Mouse (Mus musculus) cerebellum, adult 11 months (tissue): ENCODE results near the gene Mettl1.
A peak's percentile ranks its signal among the peaks of the same experiment; 100 is the strongest.
"Not testable (repeated sequence)": the region's sequence is repeated elsewhere in the genome, so short reads cannot be mapped to it uniquely, and the experiment has no call there.

Experiments
- DNase-seq: peaks from one replicate; pipeline ENCODE4 v3.0.0; 2022

Mettl1 gene

GRCm38 (mm10) chr10:127069281-127070189 is 28.3 kb downstream of the Mettl1 start:
- DNase-seq: no peak

GRCm38 (mm10) chr10:127070190-127071121 is 29.2 kb downstream of the Mettl1 start, which contains the start of gene Tspan31:
Gene Tspan31, minus strand, starts transcription at chr10:127070264.
- peak; percentile 89 for DNase-seq

DNA sequence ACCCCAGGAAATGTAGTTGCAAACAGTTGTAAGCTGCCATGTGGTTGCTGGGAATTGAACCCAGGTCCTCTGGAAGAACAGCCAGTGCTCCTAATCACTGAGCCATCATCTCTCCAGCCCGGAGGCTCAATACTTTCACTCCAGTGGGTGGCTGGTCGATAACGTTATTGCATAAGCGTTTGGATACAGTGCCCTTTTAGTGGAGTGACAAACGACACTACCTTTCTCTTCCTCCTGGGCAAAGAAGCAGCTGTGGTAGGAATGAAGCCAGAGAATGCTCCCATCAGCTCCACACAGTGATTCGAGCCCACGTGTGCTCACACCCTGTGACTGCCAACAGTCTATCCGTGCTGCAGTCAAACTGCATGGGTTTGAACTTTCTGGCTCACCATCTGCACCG is 30.0 kb downstream of the Mettl1 start:
- no peak for DNase-seq

DNA sequence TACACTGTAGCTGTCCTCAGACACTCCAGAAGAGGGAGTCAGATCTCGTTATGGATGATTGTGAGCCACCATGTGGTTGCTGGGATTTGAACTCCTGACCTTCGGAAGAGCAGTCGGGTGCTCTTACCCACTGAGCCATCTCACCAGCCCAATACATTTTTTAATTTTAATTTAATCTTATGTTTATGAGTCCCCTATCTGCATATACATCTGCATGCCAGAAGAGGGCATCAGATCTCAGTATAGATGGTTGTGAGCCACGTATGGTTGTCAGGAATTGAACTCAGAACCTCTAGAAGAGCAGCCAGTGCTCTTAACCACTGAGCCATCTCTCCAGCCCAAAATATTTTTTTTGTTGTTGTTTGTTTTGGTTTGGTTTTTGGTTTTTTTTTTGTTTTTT is 31.1 kb downstream of the Mettl1 start:
- not testable (repeated sequence) for DNase-seq

DNA sequence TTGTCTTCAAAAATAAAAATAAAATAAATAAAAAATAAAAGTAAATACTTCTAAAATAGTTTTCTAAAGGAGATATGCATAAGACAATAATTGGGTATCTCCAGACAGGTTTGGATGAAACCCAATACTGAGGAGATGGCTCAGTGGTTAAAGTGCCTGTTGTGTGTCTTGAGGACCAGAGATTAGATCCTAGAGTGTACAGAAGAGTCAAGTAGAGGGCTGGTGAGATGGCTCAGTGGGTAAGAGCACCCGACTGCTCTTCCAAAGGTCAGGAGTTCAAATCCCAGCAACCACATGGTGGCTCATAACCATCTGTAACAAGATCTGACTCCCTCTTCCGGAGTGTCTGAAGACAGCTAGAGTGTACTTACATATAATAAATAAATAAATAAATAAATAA is 31.8 kb downstream of the Mettl1 start:
- DNase-seq: not testable (repeated sequence)

DNA sequence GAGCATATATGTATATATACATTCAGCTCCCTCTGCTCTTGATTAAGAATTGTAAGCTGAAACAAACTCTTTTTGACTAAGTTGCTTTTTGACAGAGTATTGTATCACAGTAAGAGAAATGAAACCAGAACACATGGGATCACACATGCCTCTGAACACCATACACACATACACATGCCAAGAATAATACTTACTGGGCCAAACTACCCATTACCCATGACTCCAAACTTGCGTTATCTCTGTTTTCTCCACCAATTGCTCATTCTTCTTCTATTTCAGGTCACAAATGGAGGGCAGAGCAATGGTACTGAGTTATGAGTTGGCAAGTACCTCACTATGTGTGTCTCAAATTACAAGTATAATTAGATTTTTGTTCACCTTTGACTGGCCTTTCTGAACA is 32.8 kb downstream of the Mettl1 start:
- DNase-seq: no peak

DNA sequence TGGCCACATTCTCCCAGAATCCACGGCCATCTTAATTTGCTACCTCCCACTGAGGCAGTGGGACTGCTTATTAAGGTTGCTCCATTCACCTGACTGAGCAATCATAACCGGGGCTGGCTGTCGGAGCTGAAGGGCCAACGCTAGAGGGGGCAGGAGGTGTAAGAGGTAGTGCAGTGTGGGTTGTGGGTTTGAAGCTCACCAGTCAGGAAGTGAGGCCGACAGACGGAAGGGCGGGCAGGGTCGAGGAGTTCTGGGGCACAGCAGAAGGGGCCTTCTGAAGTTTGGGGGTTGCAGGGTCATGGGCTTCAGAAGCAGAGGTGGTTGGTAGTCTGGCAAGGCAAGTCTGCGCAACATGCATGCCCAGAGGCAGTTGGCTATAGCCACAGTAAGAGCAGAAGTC is 33.9 kb downstream of the Mettl1 start, which contains the start of gene Agap2:
Gene Agap2 (plus strand): TSS at position 205 of the 400 bp plus-strand sequence.
- DNase-seq: no peak

GRCm38 (mm10) chr10:127075651-127076050 is 34.4 kb downstream of the Mettl1 start:
- no peak for DNase-seq

DNA sequence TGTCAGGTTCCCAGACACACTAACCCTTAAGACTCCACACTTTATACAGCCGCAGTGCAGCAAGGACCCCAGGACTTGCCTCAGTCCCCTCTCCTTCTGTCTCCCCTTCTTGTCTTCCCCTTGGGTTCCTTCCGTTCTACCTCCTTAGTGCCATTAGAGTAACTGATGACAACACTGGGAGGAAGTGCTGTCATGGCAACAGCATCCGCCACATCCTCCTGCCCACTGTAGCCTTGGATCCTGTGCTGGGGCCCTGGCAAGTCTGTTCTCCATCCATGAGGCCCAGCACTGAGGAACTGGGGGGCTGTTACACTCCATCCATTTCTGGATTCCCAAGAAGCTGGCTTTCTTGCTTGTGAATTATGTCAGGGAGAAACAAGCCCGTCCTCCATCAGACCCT is 34.9 kb downstream of the Mettl1 start:
- DNase-seq: no peak

DNA sequence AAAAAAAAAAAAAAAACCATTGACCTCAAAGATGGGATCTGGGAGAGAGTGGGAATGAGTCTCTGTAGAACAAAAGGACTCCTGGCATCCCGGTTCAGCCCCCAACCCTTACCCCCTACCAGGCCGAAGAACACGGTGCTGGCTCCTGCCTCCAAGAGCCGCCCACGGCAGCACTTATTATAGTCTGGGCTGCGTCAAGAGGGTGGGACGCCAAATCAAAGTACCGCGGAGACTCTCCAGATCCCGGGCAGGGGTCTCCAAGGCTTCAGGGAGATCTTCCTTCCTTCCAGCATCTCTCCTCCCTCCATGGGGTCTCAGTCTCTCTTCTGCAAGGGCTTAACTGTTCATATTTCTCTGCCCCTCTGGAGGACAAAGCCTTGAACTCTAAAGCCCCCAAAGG is 36.3 kb downstream of the Mettl1 start:
- no peak for DNase-seq

DNA sequence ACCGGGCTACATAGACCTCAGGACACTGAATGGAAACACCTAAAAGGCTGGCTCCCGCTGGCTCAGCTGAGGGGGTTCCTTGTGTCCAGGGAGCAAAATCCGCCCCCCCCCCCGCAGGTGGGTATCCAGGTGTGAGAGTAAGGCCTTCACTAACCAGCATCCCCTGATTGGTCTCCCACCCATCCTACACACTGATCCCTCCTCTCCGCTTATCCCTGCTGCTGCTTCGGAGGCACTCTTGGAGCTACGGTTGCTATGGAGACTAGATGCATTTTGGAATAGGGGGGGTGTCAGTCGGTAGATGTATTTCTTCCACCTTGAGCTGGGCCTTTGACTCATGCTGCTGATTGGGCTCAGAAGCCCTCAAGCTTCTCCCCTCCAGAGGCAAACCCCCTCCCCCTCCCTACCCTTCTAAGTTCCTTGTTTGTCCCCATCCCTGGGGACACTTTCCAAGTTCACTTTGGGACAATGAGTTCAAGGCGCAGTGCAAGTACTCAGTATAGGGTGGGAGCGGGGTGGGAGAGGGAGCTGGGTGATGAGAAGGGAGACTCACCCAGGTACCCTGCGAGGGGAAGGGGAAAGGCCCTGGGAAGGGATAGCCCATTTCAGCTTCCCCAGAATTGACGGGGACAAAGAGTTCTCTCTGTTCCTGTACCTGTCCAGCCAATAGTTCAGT is 36.9 kb downstream of the Mettl1 start:
- DNase-seq: no peak

DNA sequence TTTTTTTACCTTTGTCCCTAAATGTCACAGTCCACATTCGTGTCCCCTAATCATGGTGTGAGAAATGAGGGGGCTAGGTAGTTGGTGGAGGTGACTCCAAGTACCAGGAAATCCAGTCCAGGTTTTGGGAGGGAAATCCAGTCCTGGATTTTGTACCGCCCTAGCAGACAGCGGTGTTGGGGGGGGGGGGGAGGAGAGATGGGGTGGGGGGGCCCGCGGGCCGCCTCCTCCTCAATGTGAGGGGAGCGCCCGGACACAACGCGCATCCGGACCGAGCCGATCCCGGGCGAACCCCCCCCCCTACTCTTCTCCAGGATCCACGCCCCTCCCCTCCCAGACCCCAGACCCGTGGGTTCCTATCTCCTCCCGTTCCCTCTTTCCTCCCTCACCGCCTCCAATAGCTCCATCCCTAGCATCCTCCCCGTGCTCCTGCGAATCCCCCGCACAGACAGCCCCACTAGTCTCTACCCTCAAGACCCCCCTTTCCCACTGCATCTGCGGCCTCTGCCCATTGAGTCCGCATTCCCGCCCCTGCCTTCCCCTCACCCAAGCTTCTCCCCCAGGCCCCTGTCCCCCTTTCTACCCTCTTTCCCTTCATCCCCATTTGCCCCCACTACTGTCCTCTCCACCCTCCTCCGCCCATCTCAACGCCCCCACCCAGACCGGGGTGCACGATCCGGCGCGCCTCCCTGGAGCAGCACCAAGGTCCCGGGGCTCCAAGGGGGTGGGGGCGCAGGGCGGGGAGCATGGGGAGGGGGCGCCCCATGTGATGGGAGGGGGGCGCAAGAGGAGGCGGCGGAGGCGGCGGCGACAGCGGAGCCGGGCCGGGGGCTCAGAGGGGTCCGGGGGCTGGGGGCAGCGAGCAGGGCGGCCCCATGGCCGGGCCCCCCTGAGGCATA is 37.7 kb downstream of the Mettl1 start:
- no peak for DNase-seq

- peak; percentile 70 for DNase-seq
Observed at GRCm38 (mm10) chr10:127079665-127080391, 38.6 kb downstream of the Mettl1 start.

GRCm38 (mm10) chr10:127080901-127081780 is 39.9 kb downstream of the Mettl1 start:
- no peak for DNase-seq

DNA sequence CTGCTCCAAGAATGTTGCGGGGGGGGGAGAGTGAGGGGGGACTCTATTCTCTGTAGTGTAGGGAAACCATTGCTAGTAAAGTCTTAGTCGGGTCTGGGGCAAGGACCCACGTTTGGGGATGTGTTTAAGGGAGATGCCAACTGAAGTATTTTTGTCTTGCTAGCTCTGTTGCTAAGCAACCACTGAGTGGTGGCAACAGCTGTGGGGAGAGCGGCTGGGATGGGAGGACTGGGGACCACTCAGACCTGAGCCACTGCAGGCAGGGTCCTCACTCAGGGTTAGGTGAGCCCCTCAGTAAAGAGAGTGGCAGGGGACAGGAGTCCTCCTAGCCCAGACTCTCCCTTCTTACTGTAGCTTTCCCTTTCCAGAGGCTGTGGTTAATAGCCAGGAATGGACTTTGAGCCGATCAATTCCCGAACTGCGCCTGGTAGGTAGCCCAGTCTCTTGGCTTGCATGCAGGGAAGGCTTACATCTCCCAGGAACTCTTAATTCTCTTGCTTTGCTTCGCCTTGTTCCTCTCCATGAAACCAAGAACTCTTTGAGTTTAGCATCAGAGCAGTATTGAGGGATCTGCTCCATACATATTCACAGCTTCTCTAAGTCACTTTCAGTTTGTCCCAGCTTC is 40.9 kb downstream of the Mettl1 start:
- DNase-seq: no peak

DNA sequence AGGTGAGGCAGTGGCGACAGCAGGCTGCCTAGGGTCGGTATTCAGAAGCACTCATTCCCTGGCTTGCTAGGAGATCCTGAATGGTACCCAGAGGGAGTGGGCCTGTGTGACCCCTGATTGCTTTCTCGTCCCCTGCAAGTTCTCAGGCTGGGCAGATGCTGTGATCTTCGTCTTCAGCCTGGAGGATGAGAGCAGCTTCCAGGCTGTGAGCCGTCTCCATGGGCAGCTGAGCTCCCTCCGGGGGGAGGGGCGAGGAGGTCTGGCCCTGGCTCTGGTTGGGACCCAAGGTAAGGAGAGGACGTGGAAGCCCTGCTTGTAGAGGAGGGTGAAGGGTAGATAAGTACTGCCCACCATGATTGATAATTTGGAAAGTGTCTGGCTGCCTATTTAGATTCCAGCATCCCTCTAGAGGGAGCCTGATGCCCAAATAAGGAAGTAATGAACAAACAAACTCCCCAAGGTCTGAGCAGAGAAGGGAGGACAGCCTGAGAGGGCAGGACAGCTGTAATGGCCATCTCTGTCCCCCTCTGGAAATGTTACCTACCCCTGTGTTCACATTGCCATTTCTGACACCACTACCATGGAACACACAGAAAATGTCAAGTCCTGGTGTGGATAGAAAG is 42.2 kb downstream of the Mettl1 start:
- DNase-seq: no peak

DNA sequence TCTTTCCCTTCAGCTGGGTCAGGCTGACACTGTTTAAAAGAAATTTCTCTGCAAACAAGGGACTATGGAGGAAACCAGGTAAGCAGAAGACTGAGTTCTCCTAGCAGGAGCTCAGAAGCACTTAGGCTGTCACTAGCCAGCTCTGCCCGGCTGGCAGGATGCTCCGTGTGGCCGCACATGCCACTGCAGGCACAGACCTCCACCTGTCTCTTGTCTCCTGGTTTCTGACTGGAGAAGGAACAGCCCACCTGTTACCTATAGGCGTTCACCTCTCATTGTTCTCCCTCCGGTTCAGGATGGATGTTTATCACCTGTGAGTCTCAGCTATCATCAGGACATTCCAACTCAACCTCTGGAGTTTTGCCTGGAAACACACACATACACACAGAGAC is 42.7 kb downstream of the Mettl1 start:
- DNase-seq: no peak

GRCm38 (mm10) chr10:127085052-127085451 is 43.8 kb downstream of the Mettl1 start:
- no peak for DNase-seq

DNA sequence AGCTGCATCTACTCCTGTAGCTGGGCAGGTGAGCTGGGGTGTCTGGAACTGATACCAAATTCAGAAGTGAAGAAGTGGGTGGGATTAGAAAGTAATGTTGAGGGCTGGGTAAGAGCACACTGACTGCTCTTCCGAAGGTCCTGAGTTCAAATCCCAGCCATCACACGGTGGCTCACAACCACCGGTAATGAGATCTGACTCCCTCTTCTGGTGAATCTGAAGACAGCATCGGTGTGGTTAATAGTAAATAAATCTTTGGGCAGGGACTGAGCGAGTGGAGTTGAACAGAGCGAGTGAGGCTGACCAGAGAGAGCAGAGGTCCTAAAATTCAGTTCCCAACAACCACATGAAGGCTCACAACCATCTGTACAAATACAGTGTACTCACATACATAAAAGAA is 44.4 kb downstream of the Mettl1 start:
- no peak for DNase-seq
